Mouse (Mus musculus): ENCODE measurements around the gene Mboat7. TPM values are rescaled to one million over a fixed set of nuclear protein-coding genes. Genes with fewer than 3 reads are reported as not detected.

The Mboat7 gene
- total and polyA plus RNA-seq, 3 experiments, result 19.2 to 25.0 (median 19.7) TPM

GRCm38 (mm10) chr7:3645488-3646025, 47.8 kb downstream of the Mboat7 start:
- Histone ChIP-seq H3K9ac (ENCODE audit: low read depth, low read length) (peak overlapping the region; percentile 99), H3K4me1 (ENCODE audit: control insufficient read depth, insufficient read depth, low read length) (peaks cover 18% of the 10 kb centered on the region), H3K4me3 (peak overlapping the region; percentile 79), H3K27ac (peak overlapping the region; percentile 93), H3K79me2 (replicated peaks; ENCODE audit: control insufficient read depth, insufficient read depth, low read length) (peaks cover 6% of the 10 kb centered on the region), H3K36me3 (ENCODE audit: control insufficient read depth, insufficient read depth, low read length) (peaks cover 17% of the 10 kb centered on the region), H3K27me3 (ENCODE audit: control insufficient read depth, insufficient read depth, low read length) (no peaks in the 10 kb centered on the region)
- WGBS, result under 1% methylated on average over 56 of the region's 58 CpGs
- intact Hi-C loops (cut with DNase I), result loop anchor here (1.0 to 5.0 kb wide), 2 partner anchors 19 to 47 kb away; partner anchors contain the start of genes Mboat7 and Tsen34
- TF ChIP-seq POLR2A (IDR thresholded peaks at IDR 0.05; ENCODE audit: insufficient read depth, low read depth, low read length) (no peak), CTCF (IDR thresholded peaks at IDR 0.05) (no peak)
- no peak for DNase-seq

GRCm38 (mm10) chr7:3644672-3645487, 48.4 kb downstream of the Mboat7 start, which contains the start of gene Cnot3:
TSS of gene Cnot3 (plus strand) at chr7:3645268.
- under 1% methylated on average over 57 of the region's 58 CpGs for whole genome bisulfite sequencing
- intact Hi-C loops (cut with DNase I), result loop anchor here (1.0 to 5.0 kb wide), 2 partner anchors 19 to 47 kb away; partner anchors contain the start of genes Mboat7 and Tsen34
- Histone ChIP-seq H3K79me2 (replicated peaks; ENCODE audit: control insufficient read depth, insufficient read depth, low read length) (peaks cover 6% of the 10 kb centered on the region), H3K9ac (ENCODE audit: low read depth, low read length) (peak within 1 kb of the TSS; percentile 99), H3K4me3 (peak within 1 kb of the TSS; percentile 79), H3K27ac (peak within 1 kb of the TSS; percentile 93), H3K4me1 (ENCODE audit: control insufficient read depth, insufficient read depth, low read length) (peaks cover 18% of the 10 kb centered on the region), H3K36me3 (ENCODE audit: control insufficient read depth, insufficient read depth, low read length) (peaks cover 17% of the 10 kb centered on the region), H3K27me3 (ENCODE audit: control insufficient read depth, insufficient read depth, low read length) (no peaks in the 10 kb centered on the region)
- TF ChIP-seq CTCF (IDR thresholded peaks at IDR 0.05) (no peak), EP300 (IDR thresholded peaks at IDR 0.05; ENCODE audit: insufficient read depth, low read depth, low read length) (no peak), POLR2A (IDR thresholded peaks at IDR 0.05; ENCODE audit: insufficient read depth, low read depth, low read length) (peak; percentile 81)
- DNase-seq, result peak; percentile 94 to 99

GRCm38 (mm10) chr7:3644348-3644671, 49.0 kb downstream of the Mboat7 start:
- peaks cover 17% of the 10 kb centered on the region for H3K36me3 ChIP-seq (ENCODE audit: control insufficient read depth, insufficient read depth, low read length)
- peaks cover 6% of the 10 kb centered on the region for H3K79me2 ChIP-seq (replicated peaks; ENCODE audit: control insufficient read depth, insufficient read depth, low read length)
- DNase-seq, result peak in 1 of 2 experiments; percentile 86
- H3K27me3 ChIP-seq (ENCODE audit: control insufficient read depth, insufficient read depth, low read length), result no peaks in the 10 kb centered on the region
- H3K4me3 ChIP-seq, result peak overlapping the region; percentile 70
- 1% methylated on average over 11 of the region's 11 CpGs for WGBS
- H3K9ac ChIP-seq (ENCODE audit: low read depth, low read length), result no peak overlapping the region
- intact Hi-C loops (cut with DNase I), result no loop called here
- H3K4me1 ChIP-seq (ENCODE audit: control insufficient read depth, insufficient read depth, low read length), result peaks cover 18% of the 10 kb centered on the region
- H3K27ac ChIP-seq, result peak overlapping the region; percentile 54
- TF ChIP-seq EP300 (IDR thresholded peaks at IDR 0.05; ENCODE audit: insufficient read depth, low read depth, low read length) (no peak), CTCF (IDR thresholded peaks at IDR 0.05) (no peak), POLR2A (IDR thresholded peaks at IDR 0.05; ENCODE audit: insufficient read depth, low read depth, low read length) (no peak)

DNA sequence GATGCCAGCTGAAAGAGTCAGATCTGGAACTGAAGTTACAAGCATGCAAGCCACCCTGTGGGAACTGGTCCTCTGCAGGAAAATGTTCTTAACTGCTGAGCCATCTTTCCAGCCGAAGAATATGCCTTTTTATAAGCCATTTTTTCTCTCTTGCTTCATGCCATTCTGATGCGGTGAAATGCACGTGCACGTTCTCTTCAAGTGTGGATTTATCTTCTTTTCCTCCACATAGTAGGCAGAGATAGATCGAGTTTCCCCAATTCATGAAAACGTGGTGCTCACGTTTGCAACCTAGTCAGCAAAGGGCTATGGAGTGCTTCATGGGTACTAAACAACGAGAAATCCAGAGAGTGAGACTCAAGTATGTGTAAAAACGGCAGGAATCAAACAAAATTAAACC, 49.5 kb downstream of the Mboat7 start:
- Histone ChIP-seq H3K4me3 (no peak overlapping the region), H3K27ac (no peak overlapping the region), H3K36me3 (ENCODE audit: control insufficient read depth, insufficient read depth, low read length) (peaks cover 16% of the 10 kb centered on the region), H3K4me1 (ENCODE audit: control insufficient read depth, insufficient read depth, low read length) (peaks cover 18% of the 10 kb centered on the region), H3K79me2 (replicated peaks; ENCODE audit: control insufficient read depth, insufficient read depth, low read length) (peaks cover 6% of the 10 kb centered on the region), H3K9ac (ENCODE audit: low read depth, low read length) (no peak overlapping the region), H3K27me3 (ENCODE audit: control insufficient read depth, insufficient read depth, low read length) (no peaks in the 10 kb centered on the region)
- no peak for TF ChIP-seq POLR2A (IDR thresholded peaks at IDR 0.05; ENCODE audit: insufficient read depth, low read depth, low read length)
- TF ChIP-seq CTCF (IDR thresholded peaks at IDR 0.05), result no peak
- no peak for TF ChIP-seq EP300 (IDR thresholded peaks at IDR 0.05; ENCODE audit: insufficient read depth, low read depth, low read length)
- WGBS, result 20% methylated on average over 9 of the region's 9 CpGs
- DNase-seq, result no peak
- intact Hi-C loops (cut with DNase I), result no loop called here

DNA sequence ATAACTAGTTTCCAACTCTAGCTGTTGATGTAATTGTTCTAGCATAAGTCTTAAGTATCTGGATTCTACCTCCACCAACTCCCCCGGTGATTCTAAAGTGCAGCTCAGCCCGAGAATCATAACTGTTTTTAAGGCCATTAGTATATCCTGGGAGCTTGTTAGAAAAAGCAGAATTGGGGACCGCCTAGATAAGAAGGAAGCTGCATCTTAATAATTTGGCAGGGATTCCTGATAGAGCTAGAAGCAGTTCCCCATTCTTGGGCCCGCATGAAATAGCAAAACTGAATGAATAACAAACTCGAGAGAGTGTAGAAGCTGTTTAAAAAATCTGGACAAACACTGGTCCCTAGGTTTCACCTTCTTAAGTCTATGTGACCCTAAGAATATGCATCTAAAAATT, 49.9 kb downstream of the Mboat7 start:
- no peaks in the 10 kb centered on the region for H3K27me3 ChIP-seq (ENCODE audit: control insufficient read depth, insufficient read depth, low read length)
- intact Hi-C loops (cut with DNase I), result no loop called here

DNA sequence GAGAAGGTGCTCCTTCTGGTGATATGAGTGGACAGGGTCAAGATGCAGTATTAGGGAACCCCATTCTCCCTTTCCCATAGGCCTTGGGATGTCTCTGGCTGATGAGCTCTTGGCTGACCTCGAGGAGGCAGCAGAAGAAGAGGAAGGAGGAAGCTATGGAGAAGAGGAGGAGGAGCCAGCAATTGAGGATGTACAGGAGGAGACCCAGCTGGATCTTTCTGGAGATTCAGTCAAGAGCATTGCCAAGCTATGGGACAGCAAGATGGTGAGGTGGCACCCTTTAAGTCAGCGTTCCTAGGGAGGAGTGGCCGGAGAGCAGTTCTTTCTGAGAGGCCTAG, 62.9 kb downstream of the Mboat7 start:
- Histone ChIP-seq H3K27ac (no peak overlapping the region; the same call in 1 of the 2 replicates), H3K27me3 (ENCODE audit: control insufficient read depth, insufficient read depth, low read length) (no peaks in the 10 kb centered on the region), H3K4me1 (ENCODE audit: control insufficient read depth, insufficient read depth, low read length) (peaks cover 5% of the 10 kb centered on the region; the same call in 1 of the 2 replicates), H3K36me3 (ENCODE audit: control insufficient read depth, insufficient read depth, low read length) (no peaks in the 10 kb centered on the region), H3K9ac (ENCODE audit: low read depth, low read length) (no peak overlapping the region), H3K79me2 (replicated peaks; ENCODE audit: control insufficient read depth, insufficient read depth, low read length) (0 out of 2 replicates have a peak, but pooled peaks cover 2% of the 10 kb centered on the region), H3K4me3 (peak overlapping the region; percentile 90)
- no peak for DNase-seq
- intact Hi-C loops (cut with DNase I), result no loop called here
- WGBS, result 49% methylated on average over 3 of the region's 3 CpGs
- TF ChIP-seq EP300 (IDR thresholded peaks at IDR 0.05; ENCODE audit: insufficient read depth, low read depth, low read length) (no peak), CTCF (IDR thresholded peaks at IDR 0.05) (no peak), POLR2A (IDR thresholded peaks at IDR 0.05; ENCODE audit: insufficient read depth, low read depth, low read length) (no peak)

More for the DNA sequence above, 49.9 kb downstream of the Mboat7 start:
- DNase-seq, result no peak
- TF ChIP-seq CTCF (IDR thresholded peaks at IDR 0.05) (no peak), POLR2A (IDR thresholded peaks at IDR 0.05; ENCODE audit: insufficient read depth, low read depth, low read length) (no peak), EP300 (IDR thresholded peaks at IDR 0.05; ENCODE audit: insufficient read depth, low read depth, low read length) (no peak)
- no peak overlapping the region for H3K9ac ChIP-seq (ENCODE audit: low read depth, low read length)
- 56% methylated on average over 5 of the region's 5 CpGs for WGBS
- H3K4me3 ChIP-seq, result no peak overlapping the region
- H3K27ac ChIP-seq, result no peak overlapping the region
- peaks cover 5% of the 10 kb centered on the region for H3K79me2 ChIP-seq (replicated peaks; ENCODE audit: control insufficient read depth, insufficient read depth, low read length)
- peaks cover 14% of the 10 kb centered on the region for H3K36me3 ChIP-seq (ENCODE audit: control insufficient read depth, insufficient read depth, low read length)
- peaks cover 16% of the 10 kb centered on the region for H3K4me1 ChIP-seq (ENCODE audit: control insufficient read depth, insufficient read depth, low read length)

Measured in heart, adult 2 months (tissue).